Mouse (Mus musculus): ENCODE results near the gene Tubgcp3. TPM values are rescaled to one million over a fixed set of nuclear protein-coding genes. Genes with fewer than 3 reads are reported as not detected.
"Not testable (repeated sequence)": the region's sequence is repeated elsewhere in the genome, so short reads cannot be mapped to it uniquely, and the experiment has no call there.

The Tubgcp3 gene
- total RNA-seq (2017) = 56.3 and 61.8 TPM in 2 replicates

DNA sequence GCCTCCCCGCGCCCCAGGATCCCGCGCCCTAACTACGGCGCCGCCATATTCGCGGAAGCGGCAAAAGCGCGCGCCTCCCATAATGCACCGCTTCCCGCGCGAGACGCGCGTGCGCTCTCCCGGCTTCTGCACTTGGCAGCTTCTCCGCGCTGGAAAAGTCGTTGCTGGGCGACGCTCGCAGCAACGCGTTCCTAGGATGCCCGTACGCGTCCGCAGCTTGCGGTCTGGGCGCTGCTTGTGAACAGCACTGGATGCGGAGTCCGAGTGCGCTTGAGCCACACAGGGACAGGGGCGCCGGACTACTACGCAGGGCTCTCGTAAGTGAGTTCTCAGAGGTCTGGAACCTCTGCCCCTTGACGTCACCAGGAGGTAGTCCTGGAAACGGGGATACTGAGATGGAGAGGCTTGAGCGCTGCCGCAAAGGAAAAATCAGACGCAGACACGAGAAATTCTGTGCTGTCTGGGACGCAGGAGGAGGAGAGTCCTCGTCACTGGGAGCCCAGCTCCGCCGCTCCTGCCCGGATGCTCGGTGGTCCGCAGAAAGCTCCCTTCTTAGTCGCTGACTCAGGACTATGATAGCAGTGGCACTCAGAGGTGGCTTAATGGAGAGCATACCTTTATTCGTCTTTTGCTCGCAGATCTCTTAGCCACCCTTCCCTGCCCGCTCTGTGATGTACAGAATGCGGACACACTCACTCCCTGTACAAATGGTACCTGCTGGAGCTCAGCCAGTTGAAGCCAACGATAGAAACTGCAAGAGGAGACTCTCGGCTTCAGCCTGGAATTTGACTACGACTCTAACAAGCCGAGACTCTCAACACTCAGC is at the start of gene Tubgcp3:
Gene Tubgcp3 (minus strand): TSS at position 193 of the 826 bp plus-strand sequence.
- peak; percentile 77 to 88 for ATAC-seq (replicated peaks in 1 of 2; ENCODE audit: insufficient read depth in 1 of 2, low FRiP score in 2 of 2, low TSS enrichment in 1 of 2, low read depth in 1 of 2, poor library complexity in 2 of 2, severe bottlenecking in 2 of 2)

GRCm38 (mm10) chr8:12719091-12719490 is 47.0 kb upstream of the Tubgcp3 start:
- no peak for ATAC-seq (replicated peaks in 1 of 2; ENCODE audit: insufficient read depth in 1 of 2, low FRiP score in 2 of 2, low TSS enrichment in 1 of 2, low read depth in 1 of 2, poor library complexity in 2 of 2, severe bottlenecking in 2 of 2)

DNA sequence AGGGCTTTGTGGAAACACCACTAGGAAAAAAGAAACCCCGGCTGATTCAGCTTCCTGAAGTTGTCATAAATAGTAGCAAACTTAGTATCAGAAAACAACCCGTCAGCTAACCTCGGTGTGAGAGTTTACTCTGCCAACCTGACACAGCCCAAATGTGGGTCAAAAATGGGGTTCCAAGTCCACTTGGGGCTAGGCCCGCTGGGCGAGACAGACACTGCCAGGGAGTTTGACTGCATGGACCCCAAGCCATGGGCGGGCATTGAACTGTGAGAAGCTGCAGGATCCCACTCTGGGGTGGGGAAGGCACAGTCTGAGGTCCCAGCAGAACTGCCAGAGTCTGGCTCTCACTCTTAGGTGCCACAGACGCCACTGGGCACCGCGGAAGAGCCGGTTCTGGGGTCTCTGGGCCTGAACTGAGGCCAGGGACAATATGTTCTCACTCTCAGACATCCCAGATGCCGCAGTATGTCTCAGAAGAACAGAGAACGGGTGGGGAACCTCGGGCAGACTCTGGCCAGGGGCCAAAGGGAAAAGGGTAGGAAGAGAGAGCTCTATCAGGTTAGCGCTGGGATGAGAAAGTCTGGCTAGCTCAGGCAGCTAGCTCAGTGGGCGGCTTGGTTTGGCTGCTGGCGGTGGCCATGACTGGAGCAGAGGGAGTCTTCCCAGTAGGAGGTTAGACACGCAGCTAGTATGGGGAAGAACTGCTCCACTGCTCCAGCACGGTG is 44.0 kb upstream of the Tubgcp3 start:
- no peak for ATAC-seq (replicated peaks in 1 of 2; ENCODE audit: insufficient read depth in 1 of 2, low FRiP score in 2 of 2, low TSS enrichment in 1 of 2, low read depth in 1 of 2, poor library complexity in 2 of 2, severe bottlenecking in 2 of 2)

- ATAC-seq (replicated peaks in 1 of 2; ENCODE audit: insufficient read depth in 1 of 2, low FRiP score in 2 of 2, low TSS enrichment in 1 of 2, low read depth in 1 of 2, poor library complexity in 2 of 2, severe bottlenecking in 2 of 2) = no peak
These were observed 39.6 kb upstream of the Tubgcp3 start for GRCm38 (mm10) chr8:12711623-12712022.

DNA sequence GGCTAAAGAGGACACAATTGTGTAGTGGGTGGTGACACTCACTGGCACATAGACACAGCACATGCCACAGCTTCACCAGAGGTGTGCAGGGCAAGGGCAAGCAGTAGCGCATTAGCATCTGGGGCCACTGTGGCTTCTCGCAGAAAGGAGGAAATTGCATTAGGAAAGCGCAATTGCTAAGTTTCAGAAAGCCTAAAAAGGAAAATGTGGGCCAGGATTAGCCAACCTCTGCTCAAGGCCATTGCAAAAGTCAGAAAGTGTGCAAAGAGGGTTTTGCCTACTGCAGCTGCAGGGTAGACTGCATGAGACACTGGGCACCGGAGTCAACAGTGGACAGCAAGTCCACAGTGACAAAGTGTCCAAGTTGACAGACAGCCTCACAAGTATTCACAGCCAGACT is 31.5 kb upstream of the Tubgcp3 start:
- peak; percentile 12 to 63; a peak in 2 of 4 replicates for ATAC-seq (replicated peaks in 1 of 2; ENCODE audit: insufficient read depth in 1 of 2, low FRiP score in 2 of 2, low TSS enrichment in 1 of 2, low read depth in 1 of 2, poor library complexity in 2 of 2, severe bottlenecking in 2 of 2)

GRCm38 (mm10) chr8:12702290-12702689 is 30.2 kb upstream of the Tubgcp3 start:
- peak in 1 of 2 experiments; percentile 43; a peak in 1 of 4 replicates for ATAC-seq (replicated peaks in 1 of 2; ENCODE audit: insufficient read depth in 1 of 2, low FRiP score in 2 of 2, low TSS enrichment in 1 of 2, low read depth in 1 of 2, poor library complexity in 2 of 2, severe bottlenecking in 2 of 2)

DNA sequence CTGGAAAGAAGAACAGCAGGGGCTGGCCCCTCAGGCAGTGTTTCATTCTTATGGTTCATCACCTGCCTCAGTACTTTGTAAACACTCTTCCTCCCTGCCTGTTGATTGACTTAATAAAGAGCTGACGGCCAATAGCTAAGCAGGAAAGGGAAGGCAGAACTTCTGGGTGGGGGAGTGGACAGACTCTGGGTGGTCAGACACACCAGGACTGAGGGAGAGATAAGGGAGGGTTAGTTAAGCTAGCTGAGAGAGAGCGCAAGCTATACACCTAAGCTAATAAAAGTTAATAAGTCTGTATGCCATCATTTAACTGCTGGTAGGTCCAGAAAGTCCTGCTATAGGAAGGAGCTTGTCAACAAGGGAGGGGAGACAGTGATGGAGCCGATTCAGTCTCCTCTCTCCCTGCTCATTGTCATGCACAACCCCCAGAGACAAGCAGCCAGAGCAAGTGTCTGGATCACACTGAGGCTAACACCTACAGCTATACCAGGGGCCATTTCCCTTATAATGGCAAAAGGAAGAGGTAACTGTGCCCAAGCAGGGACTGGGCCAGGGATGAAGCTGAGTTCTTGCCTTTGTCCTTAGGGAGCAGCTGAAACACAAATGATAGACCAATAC is 26.7 kb upstream of the Tubgcp3 start:
- no peak for ATAC-seq (replicated peaks in 1 of 2; ENCODE audit: insufficient read depth in 1 of 2, low FRiP score in 2 of 2, low TSS enrichment in 1 of 2, low read depth in 1 of 2, poor library complexity in 2 of 2, severe bottlenecking in 2 of 2)

DNA sequence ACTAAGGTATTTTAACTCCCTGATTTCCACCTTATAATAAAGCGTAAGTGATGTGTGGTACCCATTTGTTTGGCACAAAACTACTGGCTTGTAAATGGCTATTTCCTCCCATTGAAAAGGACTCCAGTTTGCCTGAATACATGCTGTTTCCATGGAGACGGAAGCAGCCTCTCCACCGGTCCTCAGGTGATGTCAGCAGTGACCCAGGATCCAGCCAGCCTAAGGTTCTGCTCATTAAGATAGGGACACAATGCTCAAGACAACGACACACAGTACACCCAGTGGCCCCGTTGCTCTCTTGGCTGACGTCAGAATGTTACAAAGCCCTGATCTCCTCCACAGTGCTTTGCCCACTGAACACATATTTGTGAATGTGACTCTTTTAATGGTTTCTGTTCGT is 16.8 kb upstream of the Tubgcp3 start:
- ATAC-seq (replicated peaks in 1 of 2; ENCODE audit: insufficient read depth in 1 of 2, low FRiP score in 2 of 2, low TSS enrichment in 1 of 2, low read depth in 1 of 2, poor library complexity in 2 of 2, severe bottlenecking in 2 of 2) = no peak

GRCm38 (mm10) chr8:12677529-12677928 is 5.5 kb upstream of the Tubgcp3 start:
- ATAC-seq (replicated peaks in 1 of 2; ENCODE audit: insufficient read depth in 1 of 2, low FRiP score in 2 of 2, low TSS enrichment in 1 of 2, low read depth in 1 of 2, poor library complexity in 2 of 2, severe bottlenecking in 2 of 2) = peak; percentile 93

GRCm38 (mm10) chr8:12671473-12672055 is 484 bp downstream of the Tubgcp3 start:
- peak; percentile 5 to 49; a peak in 2 of 4 replicates for ATAC-seq (replicated peaks in 1 of 2; ENCODE audit: insufficient read depth in 1 of 2, low FRiP score in 2 of 2, low TSS enrichment in 1 of 2, low read depth in 1 of 2, poor library complexity in 2 of 2, severe bottlenecking in 2 of 2)

DNA sequence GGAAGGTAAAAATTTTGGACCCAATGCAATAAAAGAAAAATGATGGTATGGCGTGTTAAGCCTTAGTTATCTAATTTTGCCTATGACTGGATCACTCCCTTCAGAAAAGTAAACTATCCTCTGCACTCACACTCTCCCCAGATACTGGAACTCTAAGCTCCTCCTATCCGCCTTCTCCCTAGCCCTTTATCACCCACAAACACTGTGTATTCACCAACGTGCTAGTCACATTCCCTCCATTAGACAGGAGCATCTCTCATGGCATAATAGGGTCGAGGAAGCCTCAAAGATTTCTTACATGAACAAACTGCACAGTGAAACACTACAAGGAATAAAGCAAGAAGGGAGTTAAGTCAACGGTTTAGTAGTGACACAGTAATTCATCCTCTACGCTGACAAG is 1.1 kb downstream of the Tubgcp3 start:
- ATAC-seq (replicated peaks in 1 of 2; ENCODE audit: insufficient read depth in 1 of 2, low FRiP score in 2 of 2, low TSS enrichment in 1 of 2, low read depth in 1 of 2, poor library complexity in 2 of 2, severe bottlenecking in 2 of 2) = no peak

DNA sequence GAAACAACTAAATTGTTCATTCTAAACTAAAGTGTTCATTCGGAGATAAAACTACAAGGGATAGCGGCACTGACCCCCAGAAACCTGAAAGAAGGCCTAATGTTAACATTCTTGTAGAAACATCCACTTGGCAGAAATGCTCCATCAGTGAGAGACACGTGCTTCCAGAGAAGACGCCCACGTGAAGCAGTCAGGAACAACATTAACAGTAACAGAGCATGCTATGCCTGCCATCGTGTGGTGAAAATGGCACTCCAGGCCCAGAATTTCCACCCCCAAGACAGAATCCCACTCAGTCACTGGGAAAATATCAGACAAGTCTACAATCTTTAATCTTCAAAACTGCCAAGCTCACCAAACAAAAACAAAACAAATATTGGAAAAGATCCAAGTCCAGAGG is 3.2 kb downstream of the Tubgcp3 start:
- ATAC-seq (replicated peaks in 1 of 2; ENCODE audit: insufficient read depth in 1 of 2, low FRiP score in 2 of 2, low TSS enrichment in 1 of 2, low read depth in 1 of 2, poor library complexity in 2 of 2, severe bottlenecking in 2 of 2) = no peak

GRCm38 (mm10) chr8:12666530-12666929 is 5.5 kb downstream of the Tubgcp3 start:
- not testable (repeated sequence) for ATAC-seq (replicated peaks in 1 of 2; ENCODE audit: insufficient read depth in 1 of 2, low FRiP score in 2 of 2, low TSS enrichment in 1 of 2, low read depth in 1 of 2, poor library complexity in 2 of 2, severe bottlenecking in 2 of 2)

DNA sequence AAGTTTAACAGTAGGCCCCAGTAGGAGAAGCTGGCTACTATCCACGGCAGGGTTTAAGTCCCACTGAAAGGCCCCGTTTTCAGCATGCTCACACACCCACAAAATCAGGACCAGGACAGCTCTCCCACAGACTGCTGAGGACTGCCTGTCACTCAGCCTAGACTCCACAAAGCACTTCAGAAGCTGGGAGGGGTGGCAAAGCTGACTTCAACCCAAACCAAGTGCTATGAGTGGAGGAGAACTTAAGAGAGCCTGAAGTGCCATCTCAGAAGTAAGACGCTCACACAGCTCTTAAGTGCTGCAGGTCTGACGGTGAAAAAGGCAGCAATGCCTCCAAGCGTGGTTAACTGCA is 9.0 kb downstream of the Tubgcp3 start:
- no peak for ATAC-seq (replicated peaks in 1 of 2; ENCODE audit: insufficient read depth in 1 of 2, low FRiP score in 2 of 2, low TSS enrichment in 1 of 2, low read depth in 1 of 2, poor library complexity in 2 of 2, severe bottlenecking in 2 of 2)

- no peak for ATAC-seq (replicated peaks in 1 of 2; ENCODE audit: insufficient read depth in 1 of 2, low FRiP score in 2 of 2, low TSS enrichment in 1 of 2, low read depth in 1 of 2, poor library complexity in 2 of 2, severe bottlenecking in 2 of 2)
These were observed 9.5 kb downstream of the Tubgcp3 start for GRCm38 (mm10) chr8:12662375-12663104.

GRCm38 (mm10) chr8:12657411-12657810 is 14.6 kb downstream of the Tubgcp3 start:
- ATAC-seq (replicated peaks in 1 of 2; ENCODE audit: insufficient read depth in 1 of 2, low FRiP score in 2 of 2, low TSS enrichment in 1 of 2, low read depth in 1 of 2, poor library complexity in 2 of 2, severe bottlenecking in 2 of 2) = no peak

DNA sequence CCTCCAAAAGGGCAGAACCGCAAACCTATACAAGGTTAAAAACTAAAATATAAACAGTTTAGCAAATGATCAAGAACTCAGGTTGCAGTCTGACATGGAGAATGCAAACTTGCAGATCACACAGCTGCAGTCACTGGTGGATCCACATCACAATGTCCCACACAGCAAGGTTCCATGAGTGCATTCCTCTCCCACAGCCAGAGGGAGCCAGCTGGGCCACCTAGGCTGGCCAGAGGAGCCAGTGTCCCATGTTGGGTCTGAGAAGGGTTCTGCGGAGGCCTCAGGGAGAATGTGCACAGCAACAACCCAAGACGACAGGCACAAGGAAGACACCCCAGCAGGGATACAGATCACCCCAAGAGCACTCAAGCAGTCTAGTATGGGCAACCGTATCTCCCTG is 20.8 kb downstream of the Tubgcp3 start:
- ATAC-seq (replicated peaks in 1 of 2; ENCODE audit: insufficient read depth in 1 of 2, low FRiP score in 2 of 2, low TSS enrichment in 1 of 2, low read depth in 1 of 2, poor library complexity in 2 of 2, severe bottlenecking in 2 of 2) = no peak

Measured in hematopoietic stem cell, adult 5-6 weeks (primary cell).